Mouse (Mus musculus): ENCODE data around the gene Mylk3. TPM values are rescaled to one million over a fixed set of nuclear protein-coding genes. Genes with fewer than 3 reads are reported as not detected.

The Mylk3 gene
- total and polyA plus RNA-seq, 2 experiments from 2014 or later = 0.46 TPM; not detected in 1

DNA sequence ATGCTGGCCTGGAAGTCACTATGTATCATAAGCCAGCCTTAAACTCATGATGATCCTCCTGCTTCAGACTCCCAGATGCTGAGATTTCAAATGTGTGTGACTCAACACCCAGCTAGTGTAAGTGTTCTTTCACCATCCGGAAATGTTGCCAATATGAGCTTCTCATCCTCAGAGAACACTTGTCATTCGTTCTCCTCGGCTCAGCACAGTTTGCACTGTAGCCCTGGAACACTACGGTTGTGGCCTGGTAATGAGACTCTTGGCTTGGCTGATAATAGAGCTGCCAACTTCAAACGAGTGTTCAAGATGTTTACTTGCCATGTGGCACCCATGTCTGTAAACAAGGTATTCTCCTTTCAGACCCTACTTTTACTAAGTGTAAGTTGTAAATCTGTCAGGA, 82.6 kb downstream of the Mylk3 start:
- WGBS = 82% methylated on average over 5 of the region's 5 CpGs
- Histone ChIP-seq H3K4me1 (ENCODE audit: insufficient read depth, low read length) (peaks cover 7% of the 10 kb centered on the region; the same call in 1 of the 2 replicates), H3K9ac (replicated peaks; ENCODE audit: low read length, poor library complexity, severe bottlenecking) (no peak overlapping the region), H3K27me3 (ENCODE audit: insufficient read depth, low read length) (no peaks in the 10 kb centered on the region), H3K4me3 (ENCODE audit: low read depth, low read length) (no peak overlapping the region), H3K4me2 (ENCODE audit: low read depth, low read length, poor library complexity, severe bottlenecking) (no peak overlapping the region), H3K27ac (ENCODE audit: low read depth, low read length) (no peak overlapping the region), H3K9me3 (ENCODE audit: low read length) (no peaks in the 10 kb centered on the region), H3K36me3 (ENCODE audit: insufficient read depth, low read length) (peaks cover 26% of the 10 kb centered on the region)
- DNase-seq (ENCODE audit: low spot score) (no peak), ATAC-seq (ENCODE audit: low FRiP score) (no peak)
- no peak for TF ChIP-seq CTCF (IDR thresholded peaks at IDR 0.05)

DNA sequence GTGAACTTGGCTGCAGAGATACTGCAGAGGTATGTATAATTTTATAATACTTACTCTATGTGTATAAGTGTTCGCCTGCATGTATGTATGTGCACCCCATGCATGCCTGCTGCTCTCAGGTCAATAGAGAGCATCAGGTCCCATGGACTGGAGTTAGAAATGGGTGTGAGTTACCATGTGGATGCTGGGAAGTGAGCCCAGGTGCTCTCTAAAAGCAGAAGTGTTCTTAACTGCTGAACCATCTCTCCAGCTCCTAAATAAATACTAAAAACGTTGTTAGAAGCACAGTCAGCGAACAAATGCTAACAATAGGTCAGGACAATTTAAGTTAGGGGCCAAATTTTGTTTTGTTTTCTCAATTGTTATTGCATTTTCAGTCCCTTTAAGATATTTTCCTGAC, 83.2 kb downstream of the Mylk3 start:
- H3K4me3 ChIP-seq (ENCODE audit: low read depth, low read length) = no peak overlapping the region
- ATAC-seq (ENCODE audit: low FRiP score) = no peak
- 89% methylated on average over 3 of the region's 3 CpGs for WGBS

GRCm38 (mm10) chr8:85301941-85302340, 84.2 kb downstream of the Mylk3 start:
- ATAC-seq (ENCODE audit: low FRiP score) (no peak), DNase-seq (ENCODE audit: low spot score) (no peak)
- H3K27me3 ChIP-seq (ENCODE audit: insufficient read depth, low read length) = no peaks in the 10 kb centered on the region
- H3K27ac ChIP-seq (ENCODE audit: low read depth, low read length) = no peak overlapping the region
- H3K9ac ChIP-seq (replicated peaks; ENCODE audit: low read length, poor library complexity, severe bottlenecking) = no peak overlapping the region
- WGBS = 41% methylated on average over 1 of the region's 1 CpGs
- H3K36me3 ChIP-seq (ENCODE audit: insufficient read depth, low read length) = peaks cover 16% of the 10 kb centered on the region
- TF ChIP-seq CTCF (IDR thresholded peaks at IDR 0.05) = no peak
- no peak overlapping the region for H3K4me2 ChIP-seq (ENCODE audit: low read depth, low read length, poor library complexity, severe bottlenecking)
- no peak overlapping the region for H3K4me3 ChIP-seq (ENCODE audit: low read depth, low read length)
- H3K9me3 ChIP-seq (ENCODE audit: low read length) = no peaks in the 10 kb centered on the region
- peaks cover 14% of the 10 kb centered on the region; the same call in 1 of the 2 replicates for H3K4me1 ChIP-seq (ENCODE audit: insufficient read depth, low read length)

More for the DNA sequence above, 83.2 kb downstream of the Mylk3 start:
- no peak for DNase-seq (ENCODE audit: low spot score)
- TF ChIP-seq CTCF (IDR thresholded peaks at IDR 0.05) = no peak
- Histone ChIP-seq H3K4me2 (ENCODE audit: low read depth, low read length, poor library complexity, severe bottlenecking) (no peak overlapping the region), H3K9me3 (ENCODE audit: low read length) (no peaks in the 10 kb centered on the region), H3K27me3 (ENCODE audit: insufficient read depth, low read length) (no peaks in the 10 kb centered on the region), H3K4me1 (ENCODE audit: insufficient read depth, low read length) (peaks cover 8% of the 10 kb centered on the region; the same call in 1 of the 2 replicates), H3K9ac (replicated peaks; ENCODE audit: low read length, poor library complexity, severe bottlenecking) (no peak overlapping the region), H3K36me3 (ENCODE audit: insufficient read depth, low read length) (peaks cover 21% of the 10 kb centered on the region), H3K27ac (ENCODE audit: low read depth, low read length) (no peak overlapping the region)

- Histone ChIP-seq H3K27me3 (ENCODE audit: insufficient read depth, low read length) (no peaks in the 10 kb centered on the region), H3K9me3 (ENCODE audit: low read length) (no peaks in the 10 kb centered on the region), H3K4me1 (ENCODE audit: insufficient read depth, low read length) (peaks cover 14% of the 10 kb centered on the region; the same call in 1 of the 2 replicates), H3K4me3 (ENCODE audit: low read depth, low read length) (peak within 1 kb of the TSS; percentile 88), H3K36me3 (ENCODE audit: insufficient read depth, low read length) (peaks cover 5% of the 10 kb centered on the region), H3K27ac (ENCODE audit: low read depth, low read length) (peak within 1 kb of the TSS; percentile 96), H3K4me2 (ENCODE audit: low read depth, low read length, poor library complexity, severe bottlenecking) (peak within 1 kb of the TSS; percentile 71), H3K9ac (replicated peaks; ENCODE audit: low read length, poor library complexity, severe bottlenecking) (peak within 1 kb of the TSS; percentile 89)
- under 1% methylated on average over 61 of the region's 63 CpGs for WGBS
- peak; percentile 98 for ATAC-seq (ENCODE audit: low FRiP score)
- peak; percentile 99 for DNase-seq (ENCODE audit: low spot score)
- no peak for TF ChIP-seq CTCF (IDR thresholded peaks at IDR 0.05)
Measured at GRCm38 (mm10) chr8:85299434-85300077, 86.6 kb downstream of the Mylk3 start, which contains the start of the genes Orc6 and Vps35. Orc6 (plus strand) TSS chr8:85299632. Vps35 (minus strand) TSS chr8:85299802.

GRCm38 (mm10) chr8:85298600-85299433, 87.3 kb downstream of the Mylk3 start:
- H3K4me3 ChIP-seq (ENCODE audit: low read depth, low read length) = peak overlapping the region; percentile 88
- H3K27ac ChIP-seq (ENCODE audit: low read depth, low read length) = peak overlapping the region; percentile 96
- under 1% methylated on average over 52 of the region's 53 CpGs for WGBS
- peak; percentile 19 for DNase-seq (ENCODE audit: low spot score)
- TF ChIP-seq CTCF (IDR thresholded peaks at IDR 0.05) = no peak
- no peaks in the 10 kb centered on the region for H3K27me3 ChIP-seq (ENCODE audit: insufficient read depth, low read length)
- peak overlapping the region; percentile 62 for H3K4me2 ChIP-seq (ENCODE audit: low read depth, low read length, poor library complexity, severe bottlenecking)
- H3K9me3 ChIP-seq (ENCODE audit: low read length) = no peaks in the 10 kb centered on the region
- H3K4me1 ChIP-seq (ENCODE audit: insufficient read depth, low read length) = peaks cover 14% of the 10 kb centered on the region; the same call in 1 of the 2 replicates
- H3K9ac ChIP-seq (replicated peaks; ENCODE audit: low read length, poor library complexity, severe bottlenecking) = peak overlapping the region; percentile 89
- ATAC-seq (ENCODE audit: low FRiP score) = no peak; the same call in none of the 2 replicates
- H3K36me3 ChIP-seq (ENCODE audit: insufficient read depth, low read length) = peaks cover 7% of the 10 kb centered on the region
